Mouse (Mus musculus) monocyte, adult 5-6 weeks (primary cell): ENCODE data around the gene Alg14. TPM values are rescaled to one million over a fixed set of nuclear protein-coding genes. Genes with fewer than 3 reads are reported as not detected.

Source experiments
- ATAC-seq: fragments of 153-309, 156-312 bp; replicated peaks from 2 replicates; pipeline ENCODE4 v1.8.0; 2017; ENCODE audit warnings: mild to moderate bottlenecking; ENCODE audit not compliant: low TSS enrichment, insufficient number of reproducible peaks, severe bottlenecking, poor library complexity, low FRiP score
- total RNA-seq: library from RNA; stranded (forward); fragments of 200-1000, 200-491, 200-594 nt; gene quantifications from 3 replicates; pipeline ENCODE4 v1.2.3, GENCODE M21; 2017

The Alg14 gene
- total RNA-seq, 1 experiment from 2014 or later = 6.5 TPM

DNA sequence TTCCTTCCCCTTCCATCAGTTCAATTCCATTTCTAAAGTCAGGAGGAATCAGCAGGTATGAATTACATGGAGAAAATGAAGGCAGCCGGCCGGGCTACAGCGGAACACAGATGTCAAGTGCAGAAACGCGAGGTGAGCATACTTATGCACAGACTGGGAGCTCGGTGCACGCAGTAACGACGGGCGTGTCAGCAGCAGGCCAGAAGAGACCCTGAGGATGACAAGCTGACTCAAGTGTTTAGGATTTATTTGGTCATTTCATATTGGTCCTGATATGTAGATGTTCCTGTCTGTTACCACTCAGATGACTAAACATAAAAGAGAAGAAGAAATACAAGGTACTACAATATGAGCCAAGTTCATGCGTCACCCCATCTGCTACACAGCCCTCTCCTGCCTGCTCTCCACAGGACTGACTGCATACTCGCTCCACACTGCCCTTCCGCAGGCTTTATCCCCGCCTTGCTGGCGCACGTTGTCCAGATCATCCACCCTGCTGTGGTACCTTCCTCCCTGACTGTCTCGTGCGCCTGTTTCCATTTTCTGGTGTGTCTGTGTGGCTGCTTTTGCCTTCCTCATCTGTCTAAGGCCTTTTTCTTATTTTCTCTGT lies 63.4 kb downstream of the Alg14 start:
- no peak for ATAC-seq

GRCm38 (mm10) chr3:121355569-121355968 lies 64.0 kb downstream of the Alg14 start:
- ATAC-seq = no peak

- no peak for ATAC-seq
Measured at GRCm38 (mm10) chr3:121356111-121356510, 64.5 kb downstream of the Alg14 start.

- no peak for ATAC-seq
Measured at GRCm38 (mm10) chr3:121357030-121357429, 65.5 kb downstream of the Alg14 start.

GRCm38 (mm10) chr3:121358285-121358684 lies 66.7 kb downstream of the Alg14 start:
- ATAC-seq = 0 out of 2 replicates have a peak, but pooled peaks have one; percentile 33

DNA sequence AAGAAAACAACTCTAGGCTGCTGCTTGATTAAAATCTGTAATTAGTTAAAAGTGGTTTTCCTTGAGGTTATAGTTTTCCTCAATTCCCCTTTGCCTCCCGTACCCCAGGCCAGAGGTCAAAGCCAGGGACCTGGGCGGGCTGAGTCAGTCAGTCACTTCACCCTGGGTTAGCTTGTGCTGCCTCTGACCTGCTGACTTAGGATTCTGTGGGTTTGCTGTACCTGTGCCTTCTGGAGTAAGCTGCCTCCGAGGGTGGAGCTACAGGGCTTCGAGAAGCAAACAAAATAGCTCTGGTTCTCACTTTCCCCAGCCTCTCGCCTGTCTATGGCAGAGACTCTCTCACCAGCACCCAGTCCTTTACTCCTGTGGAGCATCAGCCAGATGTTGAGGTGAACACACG lies 67.3 kb downstream of the Alg14 start:
- ATAC-seq = no peak

- ATAC-seq = no peak
Measured at GRCm38 (mm10) chr3:121359272-121359671, 67.7 kb downstream of the Alg14 start.

DNA sequence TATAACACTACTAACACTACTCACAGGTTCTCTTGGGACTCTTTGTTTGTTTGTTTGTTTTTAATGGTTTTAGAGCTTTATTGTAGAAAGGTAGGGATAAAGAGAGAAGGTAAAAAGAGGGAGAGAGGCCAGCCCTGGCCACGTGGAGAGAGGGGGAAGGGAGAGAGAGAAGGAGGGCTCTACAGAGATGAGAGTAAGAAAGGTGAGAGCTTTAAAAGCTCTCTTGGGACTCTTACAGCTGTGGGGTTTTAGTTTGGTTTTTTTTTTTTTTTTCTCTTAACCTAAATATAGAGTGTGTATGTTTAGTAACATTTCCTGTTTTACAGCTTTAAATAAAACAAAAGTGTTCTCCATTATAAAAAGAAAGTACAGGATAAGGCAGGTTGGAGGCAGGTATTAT lies 70.4 kb downstream of the Alg14 start:
- no peak for ATAC-seq

- no peak for ATAC-seq
Measured at GRCm38 (mm10) chr3:121364388-121364787, 72.8 kb downstream of the Alg14 start.

GRCm38 (mm10) chr3:121365131-121365530 lies 73.6 kb downstream of the Alg14 start:
- no peak for ATAC-seq

DNA sequence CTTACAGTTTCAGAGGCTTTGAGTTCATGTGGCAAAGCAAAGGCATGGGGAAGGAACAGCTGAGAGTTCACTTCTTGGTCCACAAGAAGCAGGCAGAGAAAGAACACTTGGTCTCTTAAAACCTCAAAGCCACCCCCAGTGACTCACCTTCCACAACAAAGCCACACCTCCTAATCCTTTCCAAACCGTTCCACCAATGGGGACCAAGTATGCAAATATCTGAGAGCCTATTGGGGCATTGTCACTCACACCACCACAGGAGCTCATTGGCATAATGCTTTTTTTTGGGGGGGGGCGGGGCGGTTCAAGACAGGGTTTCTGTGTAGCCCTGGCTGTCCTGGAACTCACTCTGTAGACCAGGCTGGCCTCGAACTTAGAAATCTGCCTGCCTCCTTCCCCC lies 77.0 kb downstream of the Alg14 start:
- ATAC-seq = no peak

- ATAC-seq = peak; percentile 91
Measured at GRCm38 (mm10) chr3:121369517-121369916, 77.9 kb downstream of the Alg14 start.

GRCm38 (mm10) chr3:121370301-121370700 lies 78.7 kb downstream of the Alg14 start:
- ATAC-seq = peak; percentile 57

DNA sequence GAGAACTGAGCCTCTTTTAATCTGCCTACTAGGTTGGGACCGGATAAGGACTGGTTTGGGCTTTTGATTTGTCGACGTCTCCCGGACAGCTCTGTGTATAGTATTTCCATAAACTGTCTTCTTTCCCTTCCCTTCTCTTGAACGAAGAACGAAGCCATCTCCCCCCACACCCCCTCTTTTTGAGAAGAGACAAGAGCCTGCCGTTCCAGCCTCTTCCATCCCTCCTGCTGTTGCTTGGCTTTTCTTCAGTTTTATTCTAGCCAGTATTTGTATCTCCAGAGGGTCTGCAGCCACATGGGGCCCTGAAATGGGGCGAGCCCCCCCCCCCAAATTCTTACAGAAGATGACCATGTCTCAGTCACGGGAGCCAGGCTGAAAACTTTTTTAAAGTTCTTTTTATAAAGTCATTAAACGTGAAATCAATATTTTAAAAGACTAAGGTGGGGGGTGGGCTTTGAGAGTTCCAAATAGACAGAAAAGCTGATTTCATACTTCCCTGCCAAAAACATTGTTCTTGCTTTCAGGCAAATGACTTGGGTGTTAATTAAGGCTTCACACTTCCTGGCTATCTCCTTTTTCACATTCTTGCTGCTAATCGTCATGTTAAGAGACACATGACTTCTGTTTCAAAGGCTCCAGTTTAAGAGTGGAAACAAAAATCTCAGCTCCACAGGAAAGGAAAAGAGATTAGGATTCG lies 79.4 kb downstream of the Alg14 start:
- ATAC-seq = no peak

GRCm38 (mm10) chr3:121371527-121372220 lies 80.1 kb downstream of the Alg14 start:
- ATAC-seq = no peak

- no peak for ATAC-seq
Measured at GRCm38 (mm10) chr3:121373897-121374441, 82.4 kb downstream of the Alg14 start.

- no peak for ATAC-seq
Measured at GRCm38 (mm10) chr3:121375541-121376129, 84.1 kb downstream of the Alg14 start.

- no peak for ATAC-seq
Measured at GRCm38 (mm10) chr3:121378708-121379612, 87.4 kb downstream of the Alg14 start.
